Mouse (Mus musculus): ENCODE measurements around the gene Mcm10.
"Not testable (repeated sequence)": the region's sequence is repeated elsewhere in the genome, so short reads cannot be mapped to it uniquely, and the experiment has no call there.

Gene Mcm10

GRCm38 (mm10) chr2:4986798-4987197 lies 25.8 kb downstream of the Mcm10 start:
- no peak for DNase-seq (ENCODE audit: low spot score)

- DNase-seq (ENCODE audit: low spot score), result no peak
These were observed 27.6 kb downstream of the Mcm10 start for GRCm38 (mm10) chr2:4985000-4985399.

- DNase-seq (ENCODE audit: low spot score), result no peak
These were observed 28.6 kb downstream of the Mcm10 start for GRCm38 (mm10) chr2:4983987-4984386.

- DNase-seq (ENCODE audit: low spot score), result no peak
These were observed 34.5 kb downstream of the Mcm10 start for GRCm38 (mm10) chr2:4978091-4978490.

GRCm38 (mm10) chr2:4975807-4976206 lies 36.8 kb downstream of the Mcm10 start, which contains the start of gene Ucma:
Ucma (plus strand) TSS chr2:4976122.
- no peak for DNase-seq (ENCODE audit: low spot score)

DNA sequence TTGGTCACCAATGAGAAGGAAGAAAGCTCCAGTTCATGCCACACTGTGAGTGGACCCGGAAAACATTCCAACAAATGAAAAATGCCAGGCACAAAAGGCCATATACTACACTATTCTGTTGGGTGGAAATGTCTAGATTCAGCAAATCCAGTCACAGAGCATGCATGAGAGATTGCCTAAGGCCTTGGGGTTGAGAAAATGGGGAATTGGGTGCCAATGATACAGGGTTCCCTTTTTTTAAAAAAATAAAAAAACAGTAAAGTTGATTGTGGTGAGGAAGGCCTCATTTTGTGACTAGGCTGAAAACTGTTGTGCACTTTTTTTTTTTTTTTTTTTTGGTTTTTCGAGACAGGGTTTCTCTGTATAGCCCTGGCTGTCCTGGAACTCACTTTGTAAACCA lies 43.5 kb downstream of the Mcm10 start:
- DNase-seq (ENCODE audit: low spot score), result no peak

- DNase-seq (ENCODE audit: low spot score), result no peak
These were observed 44.8 kb downstream of the Mcm10 start for GRCm38 (mm10) chr2:4967806-4968205.

DNA sequence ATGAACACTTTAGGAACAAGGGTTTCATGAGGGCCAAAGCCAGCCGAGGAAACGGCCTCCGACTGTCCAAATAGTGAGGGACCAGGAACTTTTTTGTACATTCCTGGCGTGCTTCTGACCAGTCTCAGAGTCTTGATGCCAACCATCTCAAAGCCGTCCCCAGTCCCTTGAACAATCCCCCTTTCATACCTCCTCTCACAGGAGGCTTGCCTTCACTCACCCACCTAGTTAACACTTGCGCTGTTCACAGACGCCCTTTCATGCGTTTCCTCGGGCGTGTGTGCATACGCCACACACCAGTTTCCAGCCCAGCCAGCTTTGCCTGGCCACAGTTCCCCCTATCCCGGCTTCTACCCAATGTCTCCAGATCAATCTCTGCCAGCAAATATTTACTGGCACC lies 54.6 kb downstream of the Mcm10 start:
- no peak for DNase-seq (ENCODE audit: low spot score)

DNA sequence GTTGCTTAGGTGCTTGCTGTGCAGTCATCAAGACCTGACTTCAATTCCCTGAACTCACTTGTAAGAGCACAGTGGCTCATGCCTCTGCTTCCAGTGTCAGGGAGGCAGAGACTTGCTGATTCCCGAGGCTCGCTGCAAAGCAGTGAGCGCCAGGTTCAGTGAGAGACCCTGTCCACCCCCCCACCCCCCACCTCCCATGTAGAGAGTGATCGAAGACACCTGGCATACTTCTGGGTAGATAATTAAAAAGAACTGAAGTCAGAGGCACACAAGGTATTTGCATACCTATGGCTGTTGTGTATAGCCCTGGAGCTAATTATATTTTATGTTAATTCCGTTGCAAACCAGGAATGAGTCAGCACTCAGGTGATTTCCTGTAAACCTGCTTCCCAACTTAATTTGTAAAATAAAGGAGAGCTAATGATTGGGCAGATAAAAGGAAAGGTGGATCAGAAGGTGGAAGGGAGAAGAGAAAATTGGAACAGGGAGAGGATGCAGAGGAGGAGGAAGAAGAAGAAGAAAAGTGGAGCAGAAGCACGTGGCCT lies 58.3 kb downstream of the Mcm10 start:
- no peak for DNase-seq (ENCODE audit: low spot score)

GRCm38 (mm10) chr2:4950986-4951385 lies 61.6 kb downstream of the Mcm10 start:
- DNase-seq (ENCODE audit: low spot score), result no peak

DNA sequence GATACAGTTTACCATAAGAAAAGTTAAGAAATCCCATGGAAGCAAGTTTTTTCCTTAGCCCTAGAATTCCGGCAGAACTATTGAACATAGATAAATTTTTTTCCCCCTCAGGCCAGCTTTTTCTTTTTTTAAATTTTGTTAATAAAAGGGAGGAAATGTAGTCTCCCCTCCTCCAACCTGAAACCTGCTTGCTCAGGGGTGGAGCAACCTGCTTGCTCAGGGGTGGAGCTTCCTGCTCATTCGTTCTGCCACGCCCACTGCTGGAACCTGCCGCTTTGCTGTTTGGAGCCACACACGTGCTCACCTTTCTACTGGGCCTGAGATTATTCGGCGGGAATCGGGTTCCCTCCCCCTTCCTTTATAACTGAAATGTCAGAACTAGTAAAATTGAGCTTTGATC lies 62.9 kb downstream of the Mcm10 start:
- not testable (repeated sequence) for DNase-seq (ENCODE audit: low spot score)

DNA sequence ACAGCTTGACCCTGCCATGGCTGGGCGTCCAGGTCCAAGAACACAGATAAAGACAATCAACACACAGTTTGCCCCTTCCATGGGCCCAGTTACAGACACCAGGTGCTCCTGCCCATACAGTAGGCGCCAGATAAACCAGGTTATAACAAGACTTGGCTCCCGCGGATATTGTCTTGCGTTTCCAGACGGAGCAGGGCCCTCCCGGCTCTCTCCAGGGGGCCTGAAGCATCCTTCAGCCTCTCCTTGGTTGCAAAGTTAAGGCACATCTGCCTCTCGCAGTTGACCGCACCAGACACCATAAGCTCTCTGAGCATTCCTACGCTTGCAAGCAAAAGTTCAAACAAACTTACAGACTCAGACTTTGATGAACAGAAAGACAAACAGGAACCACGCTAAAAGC lies 71.7 kb downstream of the Mcm10 start:
- no peak for DNase-seq (ENCODE audit: low spot score)
